Mouse (Mus musculus) thymus, adult 2 months (tissue): ENCODE results near the gene Ptprc. TPM values are rescaled to one million over a fixed set of nuclear protein-coding genes. Genes with fewer than 3 reads are reported as not detected.

ENCODE experiments used
- DNase-seq: peaks from one replicate; pipeline ENCODE4 v3.0.0; 2021
- H3K27ac ChIP-seq: fragments of 200-500 bp; 2 replicates; pipeline ENCODE4 v1.5.1; 2012; ENCODE audit warnings: low read length, control low read depth; ENCODE audit not compliant: control insufficient read depth, insufficient read depth
- H3K27me3 ChIP-seq: fragments of 200-500 bp; 2 replicates; pipeline ENCODE4 v1.6.1; 2012; ENCODE audit warnings: mild to moderate bottlenecking, low read length, moderate library complexity, mixed read lengths; ENCODE audit not compliant: control insufficient read depth, insufficient read depth
- H3K36me3 ChIP-seq: fragments of 200-500 bp; 2 replicates; pipeline ENCODE4 v1.6.1; 2012; ENCODE audit warnings: mild to moderate bottlenecking, low read length, moderate library complexity; ENCODE audit not compliant: control insufficient read depth, insufficient read depth
- H3K4me1 ChIP-seq: fragments of 200-500 bp; replicated peaks from 2 replicates; pipeline ENCODE4 v1.6.1; 2012; ENCODE audit warnings: low read length; ENCODE audit not compliant: control insufficient read depth, insufficient read depth
- H3K4me3 ChIP-seq: fragments of 200-500 bp; 2 replicates; pipeline ENCODE4 v1.5.1; 2012; ENCODE audit warnings: mild to moderate bottlenecking, low read length, control low read depth, moderate library complexity; ENCODE audit not compliant: control insufficient read depth, insufficient read depth
- CTCF ChIP-seq: fragments of 200-500 bp; IDR thresholded peaks from 2 replicates; pipeline ENCODE4 v1.5.1; 2012; ENCODE audit warnings: mild to moderate bottlenecking, control low read depth, low read length, moderate library complexity, borderline replicate concordance; ENCODE audit not compliant: control insufficient read depth, poor library complexity, insufficient read depth; ENCODE audit errors: extremely low read depth
- POLR2A ChIP-seq: fragments of 200-500 bp; IDR thresholded peaks from 2 replicates; pipeline ENCODE4 v1.6.1; 2012; ENCODE audit warnings: mild to moderate bottlenecking, low read length, control low read depth, moderate library complexity; ENCODE audit not compliant: control insufficient read depth, poor library complexity, insufficient read depth; ENCODE audit errors: extremely low read depth
- WGBS: fragments of 180-500 bp; shearing (Covaris S2); methylation state at CpG from one replicate; pipeline ENCODE4 v1.1.7; 2018; 5-methylcytosine and 5-hydroxymethylcytosine counted together
- polyA plus RNA-seq: library from polyadenylated mRNA; depleted of rRNA; stranded (reverse); fragments of >200 nt; gene quantifications from 2 replicates; pipeline ENCODE4 v1.2.3, GENCODE M21; 2012

Gene Ptprc
- polyA plus RNA-seq, 1 experiment, result 490 TPM

GRCm38 (mm10) chr1:138157008-138157407 lies 18.5 kb downstream of the Ptprc start:
- DNase-seq, result peak; percentile 70
- Histone ChIP-seq H3K36me3 (0 out of 2 replicates have a peak, but pooled peaks cover 5% of the 10 kb centered on the region), H3K4me3 (no peak overlapping the region), H3K4me1 (peaks cover 21% of the 10 kb centered on the region), H3K27ac (peak overlapping the region; percentile 88), H3K27me3 (no peaks in the 10 kb centered on the region)
- TF ChIP-seq CTCF (no peak), POLR2A (no peak)
- 25% methylated on average over 3 of the region's 3 CpGs for WGBS

DNA sequence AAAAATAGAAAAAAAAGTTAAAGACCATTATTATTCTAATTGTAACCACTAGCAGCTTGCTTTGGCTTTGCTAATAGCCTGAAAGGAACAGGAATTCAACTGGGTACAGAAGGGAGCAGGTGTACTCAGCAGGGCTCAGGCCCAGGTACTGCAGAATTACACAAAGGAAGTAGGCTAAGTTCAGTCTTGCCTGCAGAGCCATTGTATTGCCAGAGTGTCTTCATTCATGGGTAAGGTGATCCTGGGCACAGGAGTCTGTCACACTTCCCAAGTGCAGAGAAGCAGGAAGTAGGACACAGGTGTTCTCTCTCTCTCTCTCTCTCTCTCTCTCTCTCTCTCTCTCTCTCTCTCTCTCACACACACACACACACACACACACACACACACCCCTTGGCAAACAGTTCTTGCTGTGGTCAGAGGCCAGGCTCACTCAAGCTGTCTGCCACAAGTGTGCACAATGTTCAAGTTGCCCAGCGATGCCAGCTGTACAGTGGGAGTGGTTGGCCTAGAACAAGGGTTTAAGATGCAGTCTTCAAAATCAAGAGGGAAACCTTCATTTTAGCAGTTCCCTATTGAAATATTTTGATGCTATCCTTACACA lies 21.2 kb downstream of the Ptprc start:
- Histone ChIP-seq H3K27me3 (no peaks in the 10 kb centered on the region), H3K4me1 (peaks cover 15% of the 10 kb centered on the region), H3K27ac (peak overlapping the region; percentile 62), H3K36me3 (0 out of 2 replicates have a peak, but pooled peaks cover 9% of the 10 kb centered on the region), H3K4me3 (no peak overlapping the region)
- TF ChIP-seq CTCF (no peak), POLR2A (no peak)
- DNase-seq, result peak; percentile 57
- 6% methylated on average over 1 of the region's 1 CpGs for WGBS

- no peak for DNase-seq
- no peak overlapping the region; the same call in 1 of the 2 replicates for H3K27ac ChIP-seq
Measured at GRCm38 (mm10) chr1:138153126-138153525, 22.4 kb downstream of the Ptprc start.

GRCm38 (mm10) chr1:138148844-138149243 lies 26.7 kb downstream of the Ptprc start:
- Histone ChIP-seq H3K4me1 (peaks cover 18% of the 10 kb centered on the region), H3K4me3 (no peak overlapping the region), H3K27me3 (no peaks in the 10 kb centered on the region), H3K36me3 (0 out of 2 replicates have a peak, but pooled peaks cover 4% of the 10 kb centered on the region), H3K27ac (peak overlapping the region; percentile 61; the same call in 1 of the 2 replicates)
- 7% methylated on average over 4 of the region's 4 CpGs for WGBS
- DNase-seq, result no peak
- TF ChIP-seq CTCF, result no peak
- TF ChIP-seq POLR2A, result no peak

More at GRCm38 (mm10) chr1:138153126-138153525, 22.4 kb downstream of the Ptprc start:
- WGBS, result 41% methylated on average over 4 of the region's 4 CpGs
- Histone ChIP-seq H3K27me3 (no peaks in the 10 kb centered on the region), H3K4me3 (no peak overlapping the region), H3K36me3 (0 out of 2 replicates have a peak, but pooled peaks cover 9% of the 10 kb centered on the region), H3K4me1 (peaks cover 18% of the 10 kb centered on the region)
- TF ChIP-seq POLR2A, result no peak
- TF ChIP-seq CTCF, result no peak

- WGBS, result 3% methylated on average over 2 of the region's 2 CpGs
- TF ChIP-seq POLR2A, result no peak
- TF ChIP-seq CTCF, result no peak
Measured at GRCm38 (mm10) chr1:138145571-138145970, 29.9 kb downstream of the Ptprc start.

GRCm38 (mm10) chr1:138145148-138145547 lies 30.4 kb downstream of the Ptprc start:
- H3K4me3 ChIP-seq, result no peak overlapping the region
- 27% methylated on average over 3 of the region's 3 CpGs for WGBS
- peak overlapping the region; percentile 18; the same call in 1 of the 2 replicates for H3K27ac ChIP-seq
- TF ChIP-seq POLR2A, result no peak
- no peak for TF ChIP-seq CTCF
- H3K27me3 ChIP-seq, result no peaks in the 10 kb centered on the region
- peaks cover 20% of the 10 kb centered on the region for H3K36me3 ChIP-seq
- DNase-seq, result no peak
- peaks cover 24% of the 10 kb centered on the region for H3K4me1 ChIP-seq

More at GRCm38 (mm10) chr1:138145571-138145970, 29.9 kb downstream of the Ptprc start:
- peak overlapping the region; percentile 18 for H3K27ac ChIP-seq
- peaks cover 24% of the 10 kb centered on the region for H3K4me1 ChIP-seq
- no peaks in the 10 kb centered on the region for H3K27me3 ChIP-seq
- no peak overlapping the region for H3K4me3 ChIP-seq
- no peak for DNase-seq
- H3K36me3 ChIP-seq, result peaks cover 20% of the 10 kb centered on the region

- H3K36me3 ChIP-seq, result peaks cover 20% of the 10 kb centered on the region
- H3K4me3 ChIP-seq, result no peak overlapping the region
- no peak overlapping the region for H3K27ac ChIP-seq
- TF ChIP-seq CTCF (no peak), POLR2A (no peak)
- H3K4me1 ChIP-seq, result peaks cover 26% of the 10 kb centered on the region
- WGBS, result 72% methylated on average over 5 of the region's 5 CpGs
- no peaks in the 10 kb centered on the region for H3K27me3 ChIP-seq
- DNase-seq, result no peak
Measured at GRCm38 (mm10) chr1:138144365-138144764, 31.1 kb downstream of the Ptprc start.
